ENCODE assay signal across 20 mouse cellular contexts in genomic region chr9:111290539-111291100, GRCm38 (mm10). TPM values are rescaled to one million over a fixed set of nuclear protein-coding genes. Genes with fewer than 3 reads are reported as not detected.
DNase-seq lines count a peak whose midpoint lies in the region; ATAC-seq lines count a peak whose summit lies in the region.
"Had no signal": no experiment of that assay in that cellular context is flagged by ENCODE, and none has a peak within 500 bp of the region (broad histone marks: within the 10 kb centered on the region; RNA-seq: fewer than 3 reads in every experiment).

No protein-coding gene starts in this region.

- H3K4me2 ChIP-seq in hindbrain, embryonic 16.5 days (ENCODE audit: low read length): no peak overlapping the region
- H3K4me2 ChIP-seq in hindbrain, embryonic 13.5 days: no peak overlapping the region
- no peak overlapping the region for H3K4me2 ChIP-seq in midbrain, embryonic 14.5 days (ENCODE audit: low read length)
- H3K4me2 ChIP-seq: forebrain, embryonic 12.5 days; liver, embryonic 15.5 days had no signal

- ATAC-seq in hindbrain, embryonic 16.5 days: peak; percentile 38; the same call in 1 of the 2 replicates
- no peak for ATAC-seq in hindbrain, embryonic 13.5 days (ENCODE audit: low FRiP score)
- ATAC-seq in midbrain, embryonic 14.5 days (ENCODE audit: low FRiP score, low TSS enrichment): no peak
- no peak for ATAC-seq in CD4-positive, CD25-positive, alpha-beta regulatory T cell, adult 4 months

- H3K27ac ChIP-seq in hindbrain, embryonic 16.5 days (ENCODE audit: low read depth, low read length): no peak overlapping the region
- no peak overlapping the region for H3K27ac ChIP-seq in hindbrain, embryonic 13.5 days
- H3K27ac ChIP-seq in midbrain, embryonic 14.5 days (replicated peaks; ENCODE audit: low read depth, low read length): no peak overlapping the region; the same call in 1 of the 2 replicates
- H3K27ac ChIP-seq: embryonic facial prominence, embryonic 13.5 days; forebrain, embryonic 12.5 days; heart, embryonic 13.5 days; left cerebral cortex, adult 2 months; limb, embryonic 12.5 days; liver, embryonic 15.5 days had no signal

- H3K9ac ChIP-seq in hindbrain, embryonic 16.5 days (ENCODE audit: low read depth, low read length): no peak overlapping the region
- H3K9ac ChIP-seq in hindbrain, embryonic 13.5 days: no peak overlapping the region
- no peak overlapping the region for H3K9ac ChIP-seq in midbrain, embryonic 14.5 days (replicated peaks; ENCODE audit: low read length)
- H3K9ac ChIP-seq: embryonic facial prominence, embryonic 13.5 days; forebrain, embryonic 12.5 days; heart, embryonic 13.5 days; limb, embryonic 12.5 days; liver, embryonic 15.5 days; lung, embryonic 14.5 days had no signal

- WGBS in hindbrain, embryonic 16.5 days: 56% methylated on average over 11 of the region's 11 CpGs
- 63% methylated on average over 11 of the region's 11 CpGs for WGBS in hindbrain, embryonic 13.5 days
- WGBS in midbrain, embryonic 14.5 days: 54% methylated on average over 11 of the region's 11 CpGs

- DNase-seq in right cerebral cortex, postnatal 10 days (ENCODE audit: low spot score in 2 of 2): peak; percentile 47 to 59
- DNase-seq in right cerebral cortex, adult 18-20 months: no peak
- DNase-seq in midbrain, embryonic 14.5 days: peak; percentile 47
- DNase-seq in telencephalon, adult 2 months (ENCODE audit: low read depth, low spot score): peak; percentile 47
- no peak for DNase-seq in adrenal gland, postnatal 36 days

- H3K4me1 ChIP-seq in hindbrain, embryonic 16.5 days (ENCODE audit: control insufficient read depth, insufficient read depth, low read depth, low read length): peaks cover 2% of the 10 kb centered on the region
- peaks cover 18% of the 10 kb centered on the region for H3K4me1 ChIP-seq in hindbrain, embryonic 13.5 days (replicated peaks)
- H3K4me1 ChIP-seq in midbrain, embryonic 14.5 days (ENCODE audit: control insufficient read depth, insufficient read depth, low read length): peaks cover 5% of the 10 kb centered on the region; the same call in 1 of the 2 replicates
- H3K4me1 ChIP-seq: limb, embryonic 12.5 days had no signal

- no peaks in the 10 kb centered on the region for H3K27me3 ChIP-seq in hindbrain, embryonic 16.5 days (replicated peaks; ENCODE audit: control insufficient read depth, insufficient read depth, low read length)
- H3K27me3 ChIP-seq in hindbrain, embryonic 13.5 days: no peaks in the 10 kb centered on the region
- H3K27me3 ChIP-seq in midbrain, embryonic 14.5 days (ENCODE audit: control insufficient read depth, insufficient read depth, low read length): no peaks in the 10 kb centered on the region
- H3K27me3 ChIP-seq: embryonic facial prominence, embryonic 13.5 days; forebrain, embryonic 12.5 days; heart, embryonic 13.5 days; limb, embryonic 12.5 days had no signal

- H3K4me3 ChIP-seq in hindbrain, embryonic 16.5 days (ENCODE audit: low read length): no peak overlapping the region
- H3K4me3 ChIP-seq in hindbrain, embryonic 13.5 days: no peak overlapping the region
- no peak overlapping the region for H3K4me3 ChIP-seq in midbrain, embryonic 14.5 days (replicated peaks; ENCODE audit: low read depth, low read length)
- H3K4me3 ChIP-seq: embryonic facial prominence, embryonic 13.5 days; forebrain, embryonic 12.5 days; heart, embryonic 13.5 days; left cerebral cortex, adult 2 months; limb, embryonic 12.5 days; liver, embryonic 15.5 days had no signal

- H3K36me3 ChIP-seq in hindbrain, embryonic 16.5 days (ENCODE audit: control insufficient read depth, insufficient read depth, low read length): no peaks in the 10 kb centered on the region
- H3K36me3 ChIP-seq in hindbrain, embryonic 13.5 days: no peaks in the 10 kb centered on the region
- no peaks in the 10 kb centered on the region for H3K36me3 ChIP-seq in midbrain, embryonic 14.5 days (ENCODE audit: control insufficient read depth, insufficient read depth, low read length)
- H3K36me3 ChIP-seq: embryonic facial prominence, embryonic 13.5 days; forebrain, embryonic 12.5 days; heart, embryonic 13.5 days; limb, embryonic 12.5 days; liver, embryonic 15.5 days had no signal

- no peaks in the 10 kb centered on the region for H3K9me3 ChIP-seq in hindbrain, embryonic 16.5 days (ENCODE audit: control insufficient read depth, low read length)
- no peaks in the 10 kb centered on the region for H3K9me3 ChIP-seq in hindbrain, embryonic 13.5 days
- no peaks in the 10 kb centered on the region for H3K9me3 ChIP-seq in midbrain, embryonic 14.5 days (ENCODE audit: control insufficient read depth, low read length)
- H3K9me3 ChIP-seq: embryonic facial prominence, embryonic 13.5 days; forebrain, embryonic 12.5 days; heart, embryonic 13.5 days; limb, embryonic 12.5 days; liver, embryonic 15.5 days had no signal

RNA-seq across cellular contexts. Expression of gene Epm2aip1, which starts 18.9 kb away (rescaled TPM):
- 46.2 and 60.4 TPM in 2 replicates for polyA plus RNA-seq in hindbrain, embryonic 16.5 days (2015; fragmentation: Nextera tagmentation; extraction: Ambion mirVana)
- 46.2 and 47.4 TPM in 2 replicates for polyA plus RNA-seq in hindbrain, embryonic 13.5 days (2015; fragmentation: Nextera tagmentation; extraction: Ambion mirVana)
- polyA plus RNA-seq in midbrain, embryonic 14.5 days (2014; fragmentation: Nextera tagmentation; extraction: Ambion mirVana): 77.0 and 93.4 TPM in 2 replicates
- 10 to 100 TPM; 43.5 to 48.6 TPM for total RNA-seq in adrenal gland, postnatal 36 days (2021)
- 1 to 10 TPM; 7.2 to 8.4 TPM for polyA plus RNA-seq in CD4-positive, CD25-positive, alpha-beta regulatory T cell, adult 4 months (2017; shearing (Covaris generic))

RNA-seq across cellular contexts. Expression of gene Mlh1, which starts 19.0 kb away (rescaled TPM):
- polyA plus RNA-seq in hindbrain, embryonic 16.5 days (2015; fragmentation: Nextera tagmentation; extraction: Ambion mirVana): 25.5 and 29.2 TPM in 2 replicates
- 29.9 and 31.3 TPM in 2 replicates for polyA plus RNA-seq in hindbrain, embryonic 13.5 days (2015; fragmentation: Nextera tagmentation; extraction: Ambion mirVana)
- polyA plus RNA-seq in midbrain, embryonic 14.5 days (2014; fragmentation: Nextera tagmentation; extraction: Ambion mirVana): 25.0 and 30.4 TPM in 2 replicates
- total RNA-seq in adrenal gland, postnatal 36 days (2021): 10 to 100 TPM; 14.0 to 15.3 TPM
- polyA plus RNA-seq in CD4-positive, CD25-positive, alpha-beta regulatory T cell, adult 4 months (2017; shearing (Covaris generic)): 10 to 100 TPM; 14.8 to 22.1 TPM

RNA-seq across cellular contexts. Expression of gene Trank1, which starts 20.9 kb away (rescaled TPM):
- 11.6 TPM in 2 replicates for polyA plus RNA-seq in hindbrain, embryonic 16.5 days (2015; fragmentation: Nextera tagmentation; extraction: Ambion mirVana)
- polyA plus RNA-seq in hindbrain, embryonic 13.5 days (2015; fragmentation: Nextera tagmentation; extraction: Ambion mirVana): 4.3 TPM in 2 replicates
- polyA plus RNA-seq in midbrain, embryonic 14.5 days (2014; fragmentation: Nextera tagmentation; extraction: Ambion mirVana): 14.2 and 18.1 TPM in 2 replicates
- total RNA-seq in adrenal gland, postnatal 36 days (2021): 100 to 1,000 TPM in 1 of 2 experiments, 10 to 100 TPM in 1; 47.0 to 175 TPM
- polyA plus RNA-seq in CD4-positive, CD25-positive, alpha-beta regulatory T cell, adult 4 months (2017; shearing (Covaris generic)): not detected
- total RNA-seq: common myeloid progenitor, adult 5-6 weeks; gastrocnemius, postnatal 36 days; hematopoietic stem cell, adult 5-6 weeks; neutrophil, adult 5-6 weeks had no signal
- polyA plus RNA-seq: liver, adult 2 months had no signal

Comparison
In these comparisons a context has a peak if more than half of its experiments do, and no peak if none do; other contexts are left out.
1. DNase-seq: peak in right cerebral cortex, postnatal 10 days (2 of 2), midbrain, embryonic 14.5 days (single experiment) and telencephalon, adult 2 months (single experiment); none in right cerebral cortex, adult 18-20 months (single experiment) and adrenal gland, postnatal 36 days (0 of 2).